Mouse (Mus musculus): ENCODE measurements around the gene Ywhag. TPM values are rescaled to one million over a fixed set of nuclear protein-coding genes. Genes with fewer than 3 reads are reported as not detected.

The Ywhag gene
- polyA plus RNA-seq, 1 experiment from 2014 or later: 84.8 TPM

- Histone ChIP-seq H3K4me2 (ENCODE audit: low read length) (no peak overlapping the region), H3K4me1 (ENCODE audit: control insufficient read depth in 2 of 2, insufficient read depth in 2 of 2, low read length in 2 of 2) (peaks cover 6 to 10% of the 10 kb centered on the region in 2 experiments; a peak in 3 of 4 replicates), H3K27me3 (ENCODE audit: control insufficient read depth, insufficient read depth, low read length) (no peaks in the 10 kb centered on the region), H3K9ac (ENCODE audit: low read length) (no peak overlapping the region), H3K36me3 (ENCODE audit: control insufficient read depth, insufficient read depth, low read length) (no peaks in the 10 kb centered on the region), H3K9me3 (ENCODE audit: control insufficient read depth, low read length) (no peaks in the 10 kb centered on the region), H3K4me3 (ENCODE audit: control insufficient read depth in 1 of 2, insufficient read depth in 1 of 2, low read depth in 1 of 2, low read length in 2 of 2) (no peak overlapping the region), H3K27ac (replicated peaks in 1 of 2; ENCODE audit: control insufficient read depth in 1 of 2, insufficient read depth in 1 of 2, low read depth in 2 of 2, low read length in 2 of 2) (no peak overlapping the region)
- no peak for ATAC-seq (ENCODE audit: insufficient number of reproducible peaks, insufficient read depth, low FRiP score, low read depth)
- 78% methylated on average over 4 of the region's 4 CpGs for WGBS
Observed at GRCm38 (mm10) chr5:135898995-135899394, 35.4 kb downstream of the Ywhag start.

- no peak for ATAC-seq (ENCODE audit: insufficient number of reproducible peaks, insufficient read depth, low FRiP score, low read depth)
- no peak overlapping the region for H3K4me3 ChIP-seq (ENCODE audit: control insufficient read depth in 1 of 2, insufficient read depth in 1 of 2, low read depth in 1 of 2, low read length in 2 of 2)
Observed at GRCm38 (mm10) chr5:135898028-135898427, 36.4 kb downstream of the Ywhag start.

GRCm38 (mm10) chr5:135894958-135895357, 39.5 kb downstream of the Ywhag start:
- no peaks in the 10 kb centered on the region for H3K9me3 ChIP-seq (ENCODE audit: control insufficient read depth, low read length)
- no peaks in the 10 kb centered on the region for H3K36me3 ChIP-seq (ENCODE audit: control insufficient read depth, insufficient read depth, low read length)
- no peak for ATAC-seq (ENCODE audit: insufficient number of reproducible peaks, insufficient read depth, low FRiP score, low read depth)
- peak overlapping the region; percentile 2 to 47; a peak in 1 of 4 replicates for H3K27ac ChIP-seq (replicated peaks in 1 of 2; ENCODE audit: control insufficient read depth in 1 of 2, insufficient read depth in 1 of 2, low read depth in 2 of 2, low read length in 2 of 2)
- H3K4me1 ChIP-seq (ENCODE audit: control insufficient read depth in 2 of 2, insufficient read depth in 2 of 2, low read length in 2 of 2): peaks cover 6 to 9% of the 10 kb centered on the region in 2 experiments; a peak in 3 of 4 replicates
- no peak overlapping the region for H3K4me2 ChIP-seq (ENCODE audit: low read length)
- no peaks in the 10 kb centered on the region for H3K27me3 ChIP-seq (ENCODE audit: control insufficient read depth, insufficient read depth, low read length)
- 34% methylated on average over 6 of the region's 6 CpGs for WGBS
- H3K9ac ChIP-seq (ENCODE audit: low read length): no peak overlapping the region
- no peak overlapping the region for H3K4me3 ChIP-seq (ENCODE audit: control insufficient read depth in 1 of 2, insufficient read depth in 1 of 2, low read depth in 1 of 2, low read length in 2 of 2)

More at GRCm38 (mm10) chr5:135898028-135898427, 36.4 kb downstream of the Ywhag start:
- Histone ChIP-seq H3K9me3 (ENCODE audit: control insufficient read depth, low read length) (no peaks in the 10 kb centered on the region), H3K27ac (replicated peaks in 1 of 2; ENCODE audit: control insufficient read depth in 1 of 2, insufficient read depth in 1 of 2, low read depth in 2 of 2, low read length in 2 of 2) (no peak overlapping the region), H3K27me3 (ENCODE audit: control insufficient read depth, insufficient read depth, low read length) (no peaks in the 10 kb centered on the region), H3K4me2 (ENCODE audit: low read length) (no peak overlapping the region), H3K4me1 (ENCODE audit: control insufficient read depth in 2 of 2, insufficient read depth in 2 of 2, low read length in 2 of 2) (peaks cover 6 to 9% of the 10 kb centered on the region in 2 experiments; a peak in 3 of 4 replicates), H3K36me3 (ENCODE audit: control insufficient read depth, insufficient read depth, low read length) (no peaks in the 10 kb centered on the region), H3K9ac (ENCODE audit: low read length) (no peak overlapping the region)
- WGBS: 18% methylated on average over 3 of the region's 3 CpGs

- ATAC-seq (ENCODE audit: insufficient number of reproducible peaks, insufficient read depth, low FRiP score, low read depth): no peak
- H3K9me3 ChIP-seq (ENCODE audit: control insufficient read depth, low read length): no peaks in the 10 kb centered on the region
- H3K4me3 ChIP-seq (ENCODE audit: control insufficient read depth in 1 of 2, insufficient read depth in 1 of 2, low read depth in 1 of 2, low read length in 2 of 2): no peak overlapping the region
- no peak overlapping the region for H3K4me2 ChIP-seq (ENCODE audit: low read length)
- H3K27ac ChIP-seq (replicated peaks in 1 of 2; ENCODE audit: control insufficient read depth in 1 of 2, insufficient read depth in 1 of 2, low read depth in 2 of 2, low read length in 2 of 2): no peak overlapping the region
- no peaks in the 10 kb centered on the region for H3K36me3 ChIP-seq (ENCODE audit: control insufficient read depth, insufficient read depth, low read length)
- 44% methylated on average over 9 of the region's 9 CpGs for WGBS
- no peak overlapping the region; the same call in 1 of the 2 replicates for H3K9ac ChIP-seq (ENCODE audit: low read length)
- peaks cover 6 to 9% of the 10 kb centered on the region in 2 experiments; a peak in 3 of 4 replicates for H3K4me1 ChIP-seq (ENCODE audit: control insufficient read depth in 2 of 2, insufficient read depth in 2 of 2, low read length in 2 of 2)
- no peaks in the 10 kb centered on the region for H3K27me3 ChIP-seq (ENCODE audit: control insufficient read depth, insufficient read depth, low read length)
Observed at GRCm38 (mm10) chr5:135892589-135893351, 41.6 kb downstream of the Ywhag start.

- H3K4me1 ChIP-seq (ENCODE audit: control insufficient read depth in 2 of 2, insufficient read depth in 2 of 2, low read length in 2 of 2): peaks cover 9% of the 10 kb centered on the region in 2 experiments; a peak in 3 of 4 replicates
- H3K36me3 ChIP-seq (ENCODE audit: control insufficient read depth, insufficient read depth, low read length): no peaks in the 10 kb centered on the region
- H3K27me3 ChIP-seq (ENCODE audit: control insufficient read depth, insufficient read depth, low read length): no peaks in the 10 kb centered on the region
- no peak overlapping the region for H3K9ac ChIP-seq (ENCODE audit: low read length)
- WGBS: 50% methylated on average over 3 of the region's 3 CpGs
- no peak overlapping the region for H3K27ac ChIP-seq (replicated peaks in 1 of 2; ENCODE audit: control insufficient read depth in 1 of 2, insufficient read depth in 1 of 2, low read depth in 2 of 2, low read length in 2 of 2)
- H3K4me3 ChIP-seq (ENCODE audit: control insufficient read depth in 1 of 2, insufficient read depth in 1 of 2, low read depth in 1 of 2, low read length in 2 of 2): no peak overlapping the region
- no peak for ATAC-seq (ENCODE audit: insufficient number of reproducible peaks, insufficient read depth, low FRiP score, low read depth)
- H3K4me2 ChIP-seq (ENCODE audit: low read length): no peak overlapping the region
- no peaks in the 10 kb centered on the region for H3K9me3 ChIP-seq (ENCODE audit: control insufficient read depth, low read length)
Observed at GRCm38 (mm10) chr5:135890920-135891319, 43.5 kb downstream of the Ywhag start.

- WGBS: 52% methylated on average over 4 of the region's 4 CpGs
- no peak overlapping the region for H3K9ac ChIP-seq (ENCODE audit: low read length)
- H3K9me3 ChIP-seq (ENCODE audit: control insufficient read depth, low read length): no peaks in the 10 kb centered on the region
Observed at GRCm38 (mm10) chr5:135890323-135890722, 44.1 kb downstream of the Ywhag start.

GRCm38 (mm10) chr5:135888405-135889215, 45.8 kb downstream of the Ywhag start:
- H3K4me1 ChIP-seq (ENCODE audit: control insufficient read depth in 2 of 2, insufficient read depth in 2 of 2, low read length in 2 of 2): peaks cover 3% of the 10 kb centered on the region in 2 experiments; a peak in 2 of 4 replicates
- H3K4me2 ChIP-seq (ENCODE audit: low read length): peak overlapping the region; percentile 69
- H3K9me3 ChIP-seq (ENCODE audit: control insufficient read depth, low read length): no peaks in the 10 kb centered on the region
- H3K27me3 ChIP-seq (ENCODE audit: control insufficient read depth, insufficient read depth, low read length): no peaks in the 10 kb centered on the region
- H3K4me3 ChIP-seq (ENCODE audit: control insufficient read depth in 1 of 2, insufficient read depth in 1 of 2, low read depth in 1 of 2, low read length in 2 of 2): peak overlapping the region; percentile 69 to 71
- H3K27ac ChIP-seq (replicated peaks in 1 of 2; ENCODE audit: control insufficient read depth in 1 of 2, insufficient read depth in 1 of 2, low read depth in 2 of 2, low read length in 2 of 2): peak overlapping the region; percentile 57 to 85
- peak overlapping the region; percentile 95 for H3K9ac ChIP-seq (ENCODE audit: low read length)
- 1% methylated on average over 29 of the region's 30 CpGs for WGBS
- ATAC-seq (ENCODE audit: insufficient number of reproducible peaks, insufficient read depth, low FRiP score, low read depth): no peak
- no peaks in the 10 kb centered on the region for H3K36me3 ChIP-seq (ENCODE audit: control insufficient read depth, insufficient read depth, low read length)

More at GRCm38 (mm10) chr5:135890323-135890722, 44.1 kb downstream of the Ywhag start:
- ATAC-seq (ENCODE audit: insufficient number of reproducible peaks, insufficient read depth, low FRiP score, low read depth): no peak
- Histone ChIP-seq H3K27ac (replicated peaks in 1 of 2; ENCODE audit: control insufficient read depth in 1 of 2, insufficient read depth in 1 of 2, low read depth in 2 of 2, low read length in 2 of 2) (no peak overlapping the region), H3K36me3 (ENCODE audit: control insufficient read depth, insufficient read depth, low read length) (no peaks in the 10 kb centered on the region), H3K27me3 (ENCODE audit: control insufficient read depth, insufficient read depth, low read length) (no peaks in the 10 kb centered on the region), H3K4me3 (ENCODE audit: control insufficient read depth in 1 of 2, insufficient read depth in 1 of 2, low read depth in 1 of 2, low read length in 2 of 2) (no peak overlapping the region), H3K4me1 (ENCODE audit: control insufficient read depth in 2 of 2, insufficient read depth in 2 of 2, low read length in 2 of 2) (peaks cover 9% of the 10 kb centered on the region in 2 experiments; a peak in 3 of 4 replicates), H3K4me2 (ENCODE audit: low read length) (no peak overlapping the region)
